Comparison of ENCODE assay signal across 23 mouse cellular contexts in the genomic region with DNA sequence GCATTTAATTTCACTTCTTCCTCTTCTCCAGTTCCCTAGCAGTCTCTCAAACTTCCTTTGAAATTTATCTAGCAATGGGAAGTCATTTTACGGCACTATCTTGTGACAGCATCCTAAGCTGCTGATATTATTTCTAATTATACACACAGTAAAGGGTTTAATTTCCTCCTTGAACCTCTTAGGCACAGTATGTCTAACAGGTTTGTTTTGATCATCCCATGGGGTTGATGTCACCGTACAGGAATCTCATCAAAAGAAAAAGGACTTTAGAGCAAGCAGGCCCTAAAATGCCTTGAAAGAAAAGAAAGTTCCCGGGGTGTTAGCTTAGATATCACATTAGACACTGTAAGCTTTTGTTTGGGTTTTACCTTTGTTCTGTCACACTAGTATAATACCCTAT. TPM values are rescaled to one million over a fixed set of nuclear protein-coding genes. Genes with fewer than 3 reads are reported as not detected.
DNase-seq lines count a peak whose midpoint lies in the region; ATAC-seq and TF ChIP-seq lines count a peak whose summit lies in the region.
"Had no signal": no experiment of that assay in that cellular context is flagged by ENCODE, and none has a peak within 500 bp of the region (broad histone marks: within the 10 kb centered on the region; RNA-seq: fewer than 3 reads in every experiment).

No protein-coding gene starts in this region.

- no peak overlapping the region for H3K4me3 ChIP-seq in embryonic facial prominence, embryonic 11.5 days (ENCODE audit: low read depth, low read length)
- H3K4me3 ChIP-seq in embryonic facial prominence, embryonic 10.5 days: no peak overlapping the region
- H3K4me3 ChIP-seq in kidney, embryonic 14.5 days (ENCODE audit: low read length): no peak overlapping the region
- no peak overlapping the region for H3K4me3 ChIP-seq in kidney, postnatal 0 days (replicated peaks; ENCODE audit: low read depth, low read length)
- no peak overlapping the region for H3K4me3 ChIP-seq in embryonic facial prominence, embryonic 14.5 days (ENCODE audit: low read depth, low read length)
- no peak overlapping the region for H3K4me3 ChIP-seq in forebrain, embryonic 10.5 days

- WGBS in embryonic facial prominence, embryonic 11.5 days: 55% methylated on average over 3 of the region's 3 CpGs
- WGBS in embryonic facial prominence, embryonic 10.5 days: 65% methylated on average over 3 of the region's 3 CpGs
- 36% methylated on average over 3 of the region's 3 CpGs for whole genome bisulfite sequencing in kidney, embryonic 14.5 days
- WGBS in kidney, postnatal 0 days: 33% methylated on average over 3 of the region's 3 CpGs
- 46% methylated on average over 3 of the region's 3 CpGs for WGBS in embryonic facial prominence, embryonic 14.5 days
- 72% methylated on average over 3 of the region's 3 CpGs for WGBS in forebrain, embryonic 10.5 days

- no peak for ATAC-seq in embryonic facial prominence, embryonic 11.5 days (replicated peaks; ENCODE audit: insufficient number of reproducible peaks, low FRiP score, low TSS enrichment, low read depth)
- peak; percentile 49; the same call in 1 of the 2 replicates for ATAC-seq in kidney, embryonic 14.5 days (ENCODE audit: low FRiP score, low TSS enrichment)
- ATAC-seq in kidney, postnatal 0 days (replicated peaks; ENCODE audit: low FRiP score, low read depth): no peak
- peak; percentile 86; the same call in 1 of the 2 replicates for ATAC-seq in embryonic facial prominence, embryonic 14.5 days (ENCODE audit: low read depth)
- ATAC-seq: activated CD4-positive, CD25-positive, alpha-beta regulatory T cell, adult 4 months; CD4-positive, CD25-positive, alpha-beta regulatory T cell, adult 4 months; Patski had no signal

- H3K27ac ChIP-seq in embryonic facial prominence, embryonic 11.5 days (replicated peaks; ENCODE audit: low read depth, low read length): no peak overlapping the region
- H3K27ac ChIP-seq in embryonic facial prominence, embryonic 10.5 days (replicated peaks): no peak overlapping the region
- H3K27ac ChIP-seq in kidney, embryonic 14.5 days (ENCODE audit: low read depth, low read length): no peak overlapping the region
- no peak overlapping the region for H3K27ac ChIP-seq in kidney, postnatal 0 days
- no peak overlapping the region for H3K27ac ChIP-seq in embryonic facial prominence, embryonic 14.5 days (replicated peaks; ENCODE audit: low read depth, low read length)
- H3K27ac ChIP-seq in forebrain, embryonic 10.5 days: no peak overlapping the region

- H3K27me3 ChIP-seq in embryonic facial prominence, embryonic 11.5 days (ENCODE audit: control insufficient read depth, insufficient read depth, low read length): no peaks in the 10 kb centered on the region
- no peaks in the 10 kb centered on the region for H3K27me3 ChIP-seq in embryonic facial prominence, embryonic 10.5 days (replicated peaks; ENCODE audit: low read depth, poor library complexity, severe bottlenecking)
- H3K27me3 ChIP-seq in kidney, embryonic 14.5 days (ENCODE audit: control insufficient read depth, insufficient read depth, low read length): no peaks in the 10 kb centered on the region
- no peaks in the 10 kb centered on the region for H3K27me3 ChIP-seq in kidney, postnatal 0 days (ENCODE audit: insufficient read depth, low read length)
- no peaks in the 10 kb centered on the region for H3K27me3 ChIP-seq in embryonic facial prominence, embryonic 14.5 days (replicated peaks; ENCODE audit: control insufficient read depth, insufficient read depth, low read length)
- no peaks in the 10 kb centered on the region for H3K27me3 ChIP-seq in forebrain, embryonic 10.5 days (ENCODE audit: poor library complexity, severe bottlenecking)
- H3K27me3 ChIP-seq: CH12.LX had no signal

- H3K9me3 ChIP-seq in embryonic facial prominence, embryonic 11.5 days (replicated peaks; ENCODE audit: control insufficient read depth, low read length): no peaks in the 10 kb centered on the region
- no peaks in the 10 kb centered on the region for H3K9me3 ChIP-seq in embryonic facial prominence, embryonic 10.5 days
- H3K9me3 ChIP-seq in kidney, embryonic 14.5 days (ENCODE audit: control insufficient read depth, low read length): no peaks in the 10 kb centered on the region
- H3K9me3 ChIP-seq in kidney, postnatal 0 days (replicated peaks; ENCODE audit: low read length): no peaks in the 10 kb centered on the region
- no peaks in the 10 kb centered on the region for H3K9me3 ChIP-seq in embryonic facial prominence, embryonic 14.5 days (ENCODE audit: control insufficient read depth, low read length)
- H3K9me3 ChIP-seq in forebrain, embryonic 10.5 days: no peaks in the 10 kb centered on the region
- H3K9me3 ChIP-seq: G1E had no signal

- H3K4me1 ChIP-seq in embryonic facial prominence, embryonic 11.5 days (ENCODE audit: control insufficient read depth, insufficient read depth, low read length): no peaks in the 10 kb centered on the region
- H3K4me1 ChIP-seq in embryonic facial prominence, embryonic 10.5 days: no peaks in the 10 kb centered on the region
- no peaks in the 10 kb centered on the region for H3K4me1 ChIP-seq in kidney, embryonic 14.5 days (ENCODE audit: control insufficient read depth, insufficient read depth, low read length)
- H3K4me1 ChIP-seq in kidney, postnatal 0 days (replicated peaks; ENCODE audit: insufficient read depth, low read length): no peaks in the 10 kb centered on the region
- no peaks in the 10 kb centered on the region for H3K4me1 ChIP-seq in embryonic facial prominence, embryonic 14.5 days (ENCODE audit: control insufficient read depth, insufficient read depth, low read length)
- no peaks in the 10 kb centered on the region for H3K4me1 ChIP-seq in forebrain, embryonic 10.5 days

- DNase-seq in embryonic facial prominence, embryonic 11.5 days (ENCODE audit: low spot score): peak; percentile 4
- no peak for DNase-seq in embryonic facial prominence, embryonic 10.5 days (ENCODE audit: low spot score)
- DNase-seq in kidney, postnatal 10 days: no peak
- peak; percentile 44 for DNase-seq in kidney, postnatal 0 days (ENCODE audit: low spot score)
- DNase-seq in kidney, postnatal 4 days: no peak
- peak; percentile 61 for DNase-seq in embryonic facial prominence, embryonic 14.5 days (ENCODE audit: low spot score)
- DNase-seq in forebrain, embryonic 10.5 days (ENCODE audit: extremely low spot score, low spot score): no peak
- DNase-seq: adrenal gland, adult 2 months; adrenal gland, adult 8-10 months; adrenal gland, postnatal 10 days; adrenal gland, postnatal 14 days; adrenal gland, postnatal 25 days; adrenal gland, postnatal 36 days; B cell, adult 2 months; cerebellum, adult 11 months; cerebellum, adult 11-12 months had no signal

- no peak overlapping the region for H3K4me2 ChIP-seq in embryonic facial prominence, embryonic 11.5 days (ENCODE audit: low read depth, low read length)
- H3K4me2 ChIP-seq in kidney, embryonic 14.5 days (replicated peaks; ENCODE audit: low read depth, low read length): no peak overlapping the region
- no peak overlapping the region for H3K4me2 ChIP-seq in kidney, postnatal 0 days (ENCODE audit: low read length)
- no peak overlapping the region for H3K4me2 ChIP-seq in embryonic facial prominence, embryonic 14.5 days (ENCODE audit: low read depth, low read length)

- no peak overlapping the region for H3K9ac ChIP-seq in embryonic facial prominence, embryonic 11.5 days (replicated peaks; ENCODE audit: low read length)
- no peak overlapping the region for H3K9ac ChIP-seq in kidney, embryonic 14.5 days (ENCODE audit: low read depth, low read length)
- H3K9ac ChIP-seq in kidney, postnatal 0 days (ENCODE audit: low read depth, low read length): no peak overlapping the region
- no peak overlapping the region for H3K9ac ChIP-seq in embryonic facial prominence, embryonic 14.5 days (ENCODE audit: low read depth, low read length)

- no peak for TF ChIP-seq CTCF in kidney, postnatal 0 days (IDR thresholded peaks at IDR 0.05; ENCODE audit: low read depth)

- H3K36me3 ChIP-seq in embryonic facial prominence, embryonic 11.5 days (replicated peaks; ENCODE audit: control insufficient read depth, insufficient read depth, low read depth, low read length): no peaks in the 10 kb centered on the region
- no peaks in the 10 kb centered on the region for H3K36me3 ChIP-seq in embryonic facial prominence, embryonic 10.5 days (replicated peaks)
- H3K36me3 ChIP-seq in kidney, embryonic 14.5 days (ENCODE audit: control insufficient read depth, insufficient read depth, low read length): no peaks in the 10 kb centered on the region
- H3K36me3 ChIP-seq in kidney, postnatal 0 days (ENCODE audit: insufficient read depth, low read length): no peaks in the 10 kb centered on the region
- H3K36me3 ChIP-seq in embryonic facial prominence, embryonic 14.5 days (ENCODE audit: control insufficient read depth, insufficient read depth, low read length): no peaks in the 10 kb centered on the region
- H3K36me3 ChIP-seq in forebrain, embryonic 10.5 days (replicated peaks): no peaks in the 10 kb centered on the region
- H3K36me3 ChIP-seq: G1E had no signal

RNA-seq across cellular contexts. Expression of gene 4933405O20Rik, which starts 30.2 kb away (rescaled TPM):
- not detected in 2 replicates for polyA plus RNA-seq in embryonic facial prominence, embryonic 11.5 days (2014; fragmentation: Nextera tagmentation; extraction: Ambion mirVana)
- polyA plus RNA-seq in embryonic facial prominence, embryonic 10.5 days (2016; fragmentation: Nextera tagmentation; extraction: Ambion mirVana): not detected in 2 replicates
- polyA plus RNA-seq in kidney, embryonic 14.5 days (2014; fragmentation: Nextera tagmentation; extraction: Ambion mirVana): not detected in 2 replicates
- polyA plus RNA-seq in kidney, postnatal 0 days (2015; fragmentation: Nextera tagmentation; extraction: Ambion mirVana): not detected in 2 replicates
- not detected in 2 replicates for polyA plus RNA-seq in embryonic facial prominence, embryonic 14.5 days (2014; fragmentation: Nextera tagmentation; extraction: Ambion mirVana)
- polyA plus RNA-seq in forebrain, embryonic 10.5 days (2016; fragmentation: Nextera tagmentation; extraction: Ambion mirVana): not detected in 2 replicates
- polyA plus RNA-seq: activated CD4-positive, CD25-positive, alpha-beta regulatory T cell, adult 4 months; adrenal gland, adult 2 months; C2C12; CD4-positive, CD25-positive, alpha-beta regulatory T cell, adult 4 months; G1E; Patski had no signal

Comparison
In these comparisons a context has a peak if more than half of its experiments do, and no peak if none do; other contexts are left out.
1. ATAC-seq: peak in kidney, embryonic 14.5 days (single experiment) and embryonic facial prominence, embryonic 14.5 days (single experiment); none in embryonic facial prominence, embryonic 11.5 days (single experiment) and kidney, postnatal 0 days (single experiment).
2. DNase-seq: peak in embryonic facial prominence, embryonic 11.5 days (single experiment), kidney, postnatal 0 days (single experiment) and embryonic facial prominence, embryonic 14.5 days (single experiment); none in embryonic facial prominence, embryonic 10.5 days (single experiment), kidney, postnatal 10 days (single experiment), kidney, postnatal 4 days (0 of 2) and forebrain, embryonic 10.5 days (single experiment).